Mouse (Mus musculus) embryonic facial prominence, embryonic 15.5 days (tissue): Measurements from ENCODE around the gene A2m. TPM values are rescaled to one million over a fixed set of nuclear protein-coding genes. Genes with fewer than 3 reads are reported as not detected.
A peak's percentile ranks its signal among the peaks of the same experiment; 100 is the strongest.

Source experiments
- ATAC-seq: fragments of 200-750 bp; cut with Nextera tagmentation; 2 replicates; pipeline ENCODE4 v1.8.0; 2017; ENCODE audit warnings: low read depth, moderate TSS enrichment; ENCODE audit not compliant: insufficient number of reproducible peaks, low FRiP score, low TSS enrichment
- H3K27ac ChIP-seq: fragments of 300-500 bp; sonication (generic); replicated peaks from 2 replicates; pipeline ENCODE4 v1.5.1; 2015; ENCODE audit warnings: mild to moderate bottlenecking, inconsistent platforms
- H3K27me3 ChIP-seq: fragments of 300-500 bp; sonication (generic); 2 replicates; pipeline ENCODE4 v1.6.1; 2015; ENCODE audit warnings: inconsistent platforms
- H3K36me3 ChIP-seq: fragments of 300-500 bp; sonication (generic); 2 replicates; pipeline ENCODE4 v1.6.1; 2015; ENCODE audit warnings: mild to moderate bottlenecking, inconsistent platforms
- H3K4me1 ChIP-seq: fragments of 300-500 bp; sonication (generic); 2 replicates; pipeline ENCODE4 v1.6.1; 2015; ENCODE audit warnings: inconsistent platforms
- H3K4me2 ChIP-seq: fragments of 300-500 bp; sonication (generic); replicated peaks from 2 replicates; pipeline ENCODE4 v1.6.1; 2015; ENCODE audit warnings: mild to moderate bottlenecking, inconsistent platforms
- H3K4me3 ChIP-seq: fragments of 300-500 bp; sonication (generic); replicated peaks from 2 replicates; pipeline ENCODE4 v1.5.1; 2015; ENCODE audit warnings: mild to moderate bottlenecking, inconsistent platforms
- H3K9ac ChIP-seq: fragments of 300-500 bp; sonication (generic); 2 replicates; pipeline ENCODE4 v1.6.1; 2015; ENCODE audit warnings: inconsistent platforms
- H3K9me3 ChIP-seq: fragments of 300-500 bp; sonication (generic); replicated peaks from 2 replicates; pipeline ENCODE4 v1.6.1; 2016; ENCODE audit warnings: inconsistent platforms
- WGBS: fragments of 180-500 bp; shearing (Covaris S2); methylation state at CpG from one replicate; pipeline ENCODE4 v1.1.7; 2015; 5-methylcytosine and 5-hydroxymethylcytosine counted together
- polyA plus RNA-seq: library from polyadenylated mRNA; unstranded; fragments of >200 nt; fragmentation: Nextera tagmentation; extraction: Ambion mirVana; gene quantifications from 2 replicates; pipeline ENCODE4 v1.2.1, GENCODE M21; 2015

A2m gene
- 1.5 and 1.8 TPM in 2 replicates for polyA plus RNA-seq

DNA sequence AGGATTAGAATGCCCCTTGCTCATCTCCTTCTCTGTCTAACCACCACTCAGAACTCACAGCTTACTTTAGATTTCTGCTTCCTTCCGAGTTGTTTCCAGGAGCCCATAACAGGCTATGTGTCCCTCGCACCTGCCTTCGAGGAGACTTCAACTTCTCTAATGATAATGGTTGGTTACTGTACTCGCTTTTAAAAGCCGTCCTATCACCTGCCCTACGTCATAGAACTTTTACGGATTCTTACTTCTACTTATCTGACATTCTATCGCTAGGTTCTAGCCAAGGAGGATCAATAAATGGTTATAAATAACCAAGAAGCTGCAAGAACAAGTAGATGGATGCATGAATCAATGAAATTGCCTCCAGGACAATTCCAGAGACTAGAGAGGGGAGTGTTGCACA, at the start of gene A2m:
A2m (plus strand) TSS at position 301 of the 400 bp plus-strand sequence.
- 0 out of 2 replicates have a peak within 1 kb of the TSS, but pooled peaks have one; percentile 17 for H3K4me2 ChIP-seq
- H3K4me3 ChIP-seq, result no peak within 1 kb of the TSS; the same call in 1 of the 2 replicates
- H3K27me3 ChIP-seq, result no peaks in the 10 kb centered on the region
- no peak within 1 kb of the TSS for H3K9ac ChIP-seq
- H3K9me3 ChIP-seq, result no peaks in the 10 kb centered on the region
- no peak within 1 kb of the TSS for H3K27ac ChIP-seq
- H3K36me3 ChIP-seq, result no peaks in the 10 kb centered on the region
- WGBS, result 82% methylated on average over 8 of the region's 8 CpGs
- H3K4me1 ChIP-seq, result 0 out of 2 replicates have a peak, but pooled peaks cover 4% of the 10 kb centered on the region
- ATAC-seq, result no peak

DNA sequence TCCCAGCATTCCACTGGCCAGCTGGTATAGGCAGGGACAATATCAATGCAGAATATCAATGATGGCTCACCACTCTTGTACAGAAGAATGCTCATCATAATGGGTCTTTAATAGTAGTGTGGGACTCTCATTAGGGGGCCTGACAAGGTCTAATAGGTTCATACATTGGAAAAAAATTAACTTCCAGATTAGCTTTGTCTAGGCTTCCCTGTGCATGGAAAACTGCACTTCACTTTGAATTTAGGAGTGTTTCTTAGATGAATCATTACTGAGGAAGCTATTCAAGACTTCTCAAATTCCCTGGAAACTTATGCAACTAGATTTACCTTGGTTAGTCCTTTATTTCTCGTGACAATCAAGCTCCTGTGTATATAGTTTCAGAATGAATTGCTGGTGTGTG, 45.0 kb upstream of the A2m start:
- 30% methylated on average over 1 of the region's 1 CpGs for WGBS
- no peak overlapping the region for H3K9ac ChIP-seq
- no peaks in the 10 kb centered on the region for H3K27me3 ChIP-seq
- no peak overlapping the region for H3K27ac ChIP-seq
- no peaks in the 10 kb centered on the region for H3K36me3 ChIP-seq
- H3K4me3 ChIP-seq, result no peak overlapping the region
- H3K9me3 ChIP-seq, result no peaks in the 10 kb centered on the region
- ATAC-seq, result no peak
- H3K4me2 ChIP-seq, result no peak overlapping the region
- H3K4me1 ChIP-seq, result no peaks in the 10 kb centered on the region

- Histone ChIP-seq H3K4me1 (no peaks in the 10 kb centered on the region), H3K27me3 (no peaks in the 10 kb centered on the region), H3K9me3 (no peaks in the 10 kb centered on the region), H3K36me3 (no peaks in the 10 kb centered on the region), H3K27ac (no peak overlapping the region), H3K4me3 (no peak overlapping the region), H3K4me2 (no peak overlapping the region), H3K9ac (no peak overlapping the region)
- no peak for ATAC-seq
- WGBS, result 72% methylated on average over 1 of the region's 1 CpGs
Observed at GRCm38 (mm10) chr6:121600927-121601326, 34.2 kb upstream of the A2m start.

DNA sequence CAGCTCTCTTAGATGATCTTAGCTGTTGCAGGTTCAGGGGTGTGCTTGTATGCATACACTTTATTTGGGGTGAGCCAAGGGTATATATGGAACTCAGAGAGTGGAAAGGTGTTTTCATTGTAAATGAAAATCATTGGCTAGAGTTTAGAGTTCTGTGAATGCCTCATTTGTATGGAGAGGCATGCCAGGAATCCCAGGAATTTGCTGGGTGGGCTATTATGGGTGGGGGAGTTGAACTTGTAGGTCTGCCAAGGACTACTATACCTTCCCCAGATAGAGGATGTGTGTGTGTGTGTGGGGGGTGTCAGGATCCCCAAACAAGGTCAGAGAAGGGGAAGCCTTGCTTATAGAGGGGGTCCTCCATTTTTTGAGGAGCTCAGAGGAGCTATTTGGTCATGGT, 27.3 kb upstream of the A2m start:
- Histone ChIP-seq H3K36me3 (no peaks in the 10 kb centered on the region), H3K4me1 (no peaks in the 10 kb centered on the region), H3K27ac (no peak overlapping the region), H3K4me2 (no peak overlapping the region), H3K9ac (no peak overlapping the region), H3K27me3 (no peaks in the 10 kb centered on the region), H3K9me3 (no peaks in the 10 kb centered on the region), H3K4me3 (no peak overlapping the region)
- no peak for ATAC-seq

GRCm38 (mm10) chr6:121611796-121612195, 23.4 kb upstream of the A2m start:
- no peaks in the 10 kb centered on the region for H3K27me3 ChIP-seq
- H3K9me3 ChIP-seq, result no peaks in the 10 kb centered on the region
- no peak overlapping the region for H3K4me3 ChIP-seq
- no peak overlapping the region for H3K4me2 ChIP-seq
- ATAC-seq, result no peak
- H3K27ac ChIP-seq, result no peak overlapping the region
- H3K9ac ChIP-seq, result no peak overlapping the region
- 34% methylated on average over 3 of the region's 3 CpGs for WGBS
- H3K36me3 ChIP-seq, result no peaks in the 10 kb centered on the region
- H3K4me1 ChIP-seq, result no peaks in the 10 kb centered on the region

- no peak for ATAC-seq
- H3K4me1 ChIP-seq, result no peaks in the 10 kb centered on the region
- no peak overlapping the region for H3K4me2 ChIP-seq
- no peaks in the 10 kb centered on the region for H3K9me3 ChIP-seq
- no peak overlapping the region for H3K4me3 ChIP-seq
- 14% methylated on average over 3 of the region's 3 CpGs for WGBS
- H3K27ac ChIP-seq, result no peak overlapping the region
- H3K27me3 ChIP-seq, result no peaks in the 10 kb centered on the region
- H3K36me3 ChIP-seq, result no peaks in the 10 kb centered on the region
- no peak overlapping the region for H3K9ac ChIP-seq
Observed at GRCm38 (mm10) chr6:121617476-121617875, 17.7 kb upstream of the A2m start.

GRCm38 (mm10) chr6:121622525-121622924, 12.7 kb upstream of the A2m start:
- Histone ChIP-seq H3K36me3 (no peaks in the 10 kb centered on the region), H3K4me1 (no peaks in the 10 kb centered on the region), H3K27ac (no peak overlapping the region), H3K9ac (no peak overlapping the region), H3K4me3 (no peak overlapping the region), H3K27me3 (no peaks in the 10 kb centered on the region), H3K4me2 (no peak overlapping the region), H3K9me3 (no peaks in the 10 kb centered on the region)
- no peak for ATAC-seq
- WGBS, result 76% methylated on average over 2 of the region's 2 CpGs

DNA sequence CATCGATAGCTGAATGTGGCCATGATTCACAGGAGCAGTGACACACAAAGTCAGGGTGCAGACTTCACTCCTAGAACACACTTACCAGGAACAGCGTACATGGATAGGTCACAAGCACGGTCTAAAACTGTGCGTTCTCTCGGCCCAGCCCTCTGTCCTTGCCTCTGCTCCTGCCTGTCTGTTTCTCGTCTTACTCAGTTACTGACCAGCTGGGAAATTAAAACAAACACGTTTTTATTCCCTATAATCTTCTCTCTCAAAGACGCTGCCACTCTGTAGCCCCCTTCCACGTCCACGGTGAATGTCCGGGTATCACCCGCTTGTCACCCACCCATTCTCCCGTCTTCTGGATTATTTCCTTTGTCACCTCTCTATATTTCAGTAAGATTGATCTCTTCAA, 656 bp upstream of the A2m start:
- Histone ChIP-seq H3K27me3 (no peaks in the 10 kb centered on the region), H3K27ac (no peak overlapping the region), H3K4me3 (no peak overlapping the region), H3K36me3 (no peaks in the 10 kb centered on the region), H3K4me2 (no peak overlapping the region), H3K4me1 (0 out of 2 replicates have a peak, but pooled peaks cover 4% of the 10 kb centered on the region), H3K9ac (no peak overlapping the region), H3K9me3 (no peaks in the 10 kb centered on the region)
- ATAC-seq, result no peak
- 79% methylated on average over 13 of the region's 13 CpGs for WGBS

- WGBS, result 5% methylated on average over 12 of the region's 12 CpGs
- 0 out of 2 replicates have a peak overlapping the region, but pooled peaks have one; percentile 17 for H3K4me2 ChIP-seq
- H3K9me3 ChIP-seq, result no peaks in the 10 kb centered on the region
- H3K27ac ChIP-seq, result no peak overlapping the region
- H3K4me3 ChIP-seq, result no peak overlapping the region; the same call in 1 of the 2 replicates
- 0 out of 2 replicates have a peak, but pooled peaks cover 4% of the 10 kb centered on the region for H3K4me1 ChIP-seq
- no peaks in the 10 kb centered on the region for H3K36me3 ChIP-seq
- H3K9ac ChIP-seq, result no peak overlapping the region
- ATAC-seq, result no peak
- H3K27me3 ChIP-seq, result no peaks in the 10 kb centered on the region
Observed at GRCm38 (mm10) chr6:121635878-121636371, 749 bp downstream of the A2m start.

DNA sequence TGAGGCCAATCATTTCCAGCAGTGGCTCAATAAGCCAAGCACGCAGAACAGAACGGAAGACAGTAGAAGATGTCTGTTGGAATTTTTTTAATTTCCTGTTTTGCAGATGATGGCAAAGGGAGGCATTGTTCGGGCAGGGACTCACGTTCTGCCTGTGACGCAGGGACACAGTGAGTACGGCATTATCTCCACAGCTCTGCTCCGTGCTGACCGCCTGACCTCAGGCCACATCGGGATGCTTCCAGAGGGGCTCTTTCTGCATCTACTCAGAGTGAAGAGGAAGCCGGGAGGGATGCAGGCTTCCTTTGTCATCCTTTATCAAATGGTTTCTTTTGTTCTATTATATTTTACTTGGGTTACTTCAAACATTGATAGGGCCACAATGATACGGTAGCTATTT, 13.3 kb downstream of the A2m start:
- no peaks in the 10 kb centered on the region for H3K9me3 ChIP-seq
- H3K9ac ChIP-seq, result no peak overlapping the region
- no peak overlapping the region for H3K27ac ChIP-seq
- ATAC-seq, result no peak
- no peak overlapping the region for H3K4me2 ChIP-seq
- no peaks in the 10 kb centered on the region for H3K27me3 ChIP-seq
- 48% methylated on average over 11 of the region's 11 CpGs for WGBS
- H3K4me1 ChIP-seq, result no peaks in the 10 kb centered on the region
- H3K36me3 ChIP-seq, result no peaks in the 10 kb centered on the region
- no peak overlapping the region for H3K4me3 ChIP-seq
